Mouse (Mus musculus): ENCODE measurements around the gene Gm4498. TPM values are rescaled to one million over a fixed set of nuclear protein-coding genes. Genes with fewer than 3 reads are reported as not detected.
"Not testable (repeated sequence)": the region's sequence is repeated elsewhere in the genome, so short reads cannot be mapped to it uniquely, and the experiment has no call there.

Gene Gm4498
- not detected in 2 replicates for polyA plus RNA-seq (2016; fragmentation: Nextera tagmentation; extraction: Ambion mirVana)

GRCm38 (mm10) chr7:20233728-20234127, at the start of gene Gm4498:
TSS of gene Gm4498 (minus strand) at chr7:20233828.
- WGBS: no CpG with 5 or more reads among the region's 2 CpGs
- not testable (repeated sequence) for H3K36me3 ChIP-seq (replicated peaks); DNase-seq (ENCODE audit: low spot score); H3K9me3 ChIP-seq; H3K27me3 ChIP-seq (replicated peaks; ENCODE audit: low read depth, poor library complexity, severe bottlenecking); H3K4me1 ChIP-seq; H3K27ac ChIP-seq (replicated peaks); H3K4me3 ChIP-seq

DNA sequence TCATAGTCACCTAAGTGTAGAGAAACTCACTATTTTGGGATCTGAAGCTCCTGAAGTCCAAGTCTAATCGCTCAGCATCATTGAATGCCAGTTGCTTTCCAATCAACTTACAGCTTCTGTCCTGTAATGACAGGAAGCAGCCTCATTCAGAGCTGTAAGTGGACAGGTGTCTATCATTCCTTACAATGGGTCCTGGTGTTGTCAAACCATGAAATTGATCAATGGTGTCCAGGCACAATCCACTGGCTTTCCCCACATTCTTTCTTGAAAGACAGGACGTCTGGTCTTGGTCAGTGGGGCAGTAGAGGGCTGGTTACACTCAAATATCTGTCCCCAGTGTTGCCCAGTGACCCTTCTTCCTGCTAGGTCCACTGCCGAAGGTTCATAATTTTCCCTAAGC, 29.1 kb upstream of the Gm4498 start, which contains the start of gene Gm5890:
Gm5890 (minus strand) TSS at position 101 of the 400 bp plus-strand sequence.
- DNase-seq (ENCODE audit: low spot score); H3K9me3 ChIP-seq; H3K27me3 ChIP-seq (replicated peaks; ENCODE audit: low read depth, poor library complexity, severe bottlenecking); H3K27ac ChIP-seq (replicated peaks); H3K4me3 ChIP-seq; H3K4me1 ChIP-seq; H3K36me3 ChIP-seq (replicated peaks): not testable (repeated sequence)
- WGBS: no CpG with 5 or more reads among the region's 3 CpGs

DNA sequence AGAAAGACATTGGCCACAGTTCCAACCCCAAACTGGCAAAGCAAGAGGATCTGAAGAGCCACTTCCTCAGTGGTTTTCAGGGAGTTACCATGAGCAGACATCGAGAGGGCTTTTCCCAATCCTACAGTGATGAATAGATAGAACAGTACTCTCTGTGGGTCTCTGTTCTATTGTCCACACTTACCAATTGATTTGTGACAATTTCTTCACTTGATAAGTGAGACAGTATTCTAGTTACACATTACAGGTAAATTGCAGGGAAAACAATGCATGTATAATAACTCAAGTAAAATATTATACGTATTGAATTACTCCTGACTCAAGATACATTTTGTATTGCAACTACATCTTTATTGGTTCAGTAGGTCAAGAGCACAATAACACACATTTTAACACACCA, 28.1 kb downstream of the Gm4498 start, which contains the start of gene Gm6164:
Gm6164 (minus strand) TSS at position 101 of the 400 bp plus-strand sequence.
- H3K36me3 ChIP-seq (replicated peaks); H3K27ac ChIP-seq (replicated peaks); DNase-seq (ENCODE audit: low spot score); H3K4me1 ChIP-seq; H3K27me3 ChIP-seq (replicated peaks; ENCODE audit: low read depth, poor library complexity, severe bottlenecking); H3K9me3 ChIP-seq; H3K4me3 ChIP-seq: not testable (repeated sequence)
- no CpG with 5 or more reads among the region's 2 CpGs for WGBS

GRCm38 (mm10) chr7:20193410-20193809, 40.2 kb downstream of the Gm4498 start, which contains the start of gene Vmn1r95:
TSS of gene Vmn1r95 (plus strand) at chr7:20193710.
- WGBS: no CpG with 5 or more reads among the region's 3 CpGs
- not testable (repeated sequence) for H3K27ac ChIP-seq (replicated peaks); H3K36me3 ChIP-seq (replicated peaks); DNase-seq (ENCODE audit: low spot score); H3K9me3 ChIP-seq; H3K4me3 ChIP-seq; H3K27me3 ChIP-seq (replicated peaks; ENCODE audit: low read depth, poor library complexity, severe bottlenecking); H3K4me1 ChIP-seq

Other genes with a start within 250 kb of the Gm4498 start
- gene Nlrp9b, start 242.4 kb downstream of the Gm4498 start, polyA plus RNA-seq (2016; fragmentation: Nextera tagmentation; extraction: Ambion mirVana): not detected in 2 replicates
- gene Vmn1r91, start 134.1 kb downstream of the Gm4498 start, polyA plus RNA-seq (2016; fragmentation: Nextera tagmentation; extraction: Ambion mirVana): not detected in 2 replicates
- not detected in 2 replicates for gene Gm16442, start 111.2 kb downstream of the Gm4498 start, polyA plus RNA-seq (2016; fragmentation: Nextera tagmentation; extraction: Ambion mirVana)
- gene Vmn1r93, start 94.7 kb downstream of the Gm4498 start, polyA plus RNA-seq (2016; fragmentation: Nextera tagmentation; extraction: Ambion mirVana): not detected in 2 replicates
- not detected in 2 replicates for gene Vmn1r94, start 65.5 kb downstream of the Gm4498 start, polyA plus RNA-seq (2016; fragmentation: Nextera tagmentation; extraction: Ambion mirVana)
- not detected in 2 replicates for gene Vmn1r95, start 40.1 kb downstream of the Gm4498 start, polyA plus RNA-seq (2016; fragmentation: Nextera tagmentation; extraction: Ambion mirVana)
- gene Gm6164, start 28.2 kb downstream of the Gm4498 start, polyA plus RNA-seq (2016; fragmentation: Nextera tagmentation; extraction: Ambion mirVana): not detected in 2 replicates
- gene Gm5890, start 29.0 kb upstream of the Gm4498 start, polyA plus RNA-seq (2016; fragmentation: Nextera tagmentation; extraction: Ambion mirVana): not detected in 2 replicates
- not detected in 2 replicates for gene Gm4133, start 100.2 kb upstream of the Gm4498 start, polyA plus RNA-seq (2016; fragmentation: Nextera tagmentation; extraction: Ambion mirVana)
- gene Gm5728, start 141.6 kb upstream of the Gm4498 start, polyA plus RNA-seq (2016; fragmentation: Nextera tagmentation; extraction: Ambion mirVana): not detected in 2 replicates
- gene Vmn1r100, start 184.1 kb upstream of the Gm4498 start, polyA plus RNA-seq (2016; fragmentation: Nextera tagmentation; extraction: Ambion mirVana): not detected in 2 replicates
- gene Vmn1r101, start 208.8 kb upstream of the Gm4498 start, polyA plus RNA-seq (2016; fragmentation: Nextera tagmentation; extraction: Ambion mirVana): not detected in 2 replicates
- not detected in 2 replicates for gene Gm10670, start 241.1 kb upstream of the Gm4498 start, polyA plus RNA-seq (2016; fragmentation: Nextera tagmentation; extraction: Ambion mirVana)

All from embryonic facial prominence, embryonic 10.5 days (tissue).